Mouse (Mus musculus): ENCODE measurements at regions not wholly inside any gene's neighbourhood (a gene's known extent, or its start where the extent isn't known, plus 50 kb on each side); places are given as distances from the start of the nearest gene placed in this dataset.
A peak's percentile ranks its signal among the peaks of the same experiment; 100 is the strongest.
"Not testable (repeated sequence)": the region's sequence is repeated elsewhere in the genome, so short reads cannot be mapped to it uniquely, and the experiment has no call there.

DNA sequence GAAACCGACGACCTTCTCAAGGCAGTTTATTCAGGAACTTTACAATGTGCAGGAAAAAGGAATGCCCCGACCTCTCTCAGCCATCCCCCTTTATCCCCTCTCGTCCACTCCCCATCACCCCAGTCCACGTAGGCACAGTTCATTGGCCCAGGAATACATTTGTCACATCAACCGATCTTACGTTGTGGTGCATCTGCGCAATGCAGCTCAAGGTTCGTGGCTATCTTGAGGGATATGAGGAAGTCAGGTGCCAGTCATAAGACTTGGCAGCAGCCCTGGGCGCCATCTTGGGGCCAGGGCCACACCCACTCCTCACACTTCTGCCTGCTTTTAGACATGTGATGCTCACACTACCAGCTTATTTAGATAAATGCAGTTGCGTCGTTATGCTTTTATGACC, 106.8 kb upstream of the Arid1b start:
- not testable (repeated sequence) for DNase-seq

DNA sequence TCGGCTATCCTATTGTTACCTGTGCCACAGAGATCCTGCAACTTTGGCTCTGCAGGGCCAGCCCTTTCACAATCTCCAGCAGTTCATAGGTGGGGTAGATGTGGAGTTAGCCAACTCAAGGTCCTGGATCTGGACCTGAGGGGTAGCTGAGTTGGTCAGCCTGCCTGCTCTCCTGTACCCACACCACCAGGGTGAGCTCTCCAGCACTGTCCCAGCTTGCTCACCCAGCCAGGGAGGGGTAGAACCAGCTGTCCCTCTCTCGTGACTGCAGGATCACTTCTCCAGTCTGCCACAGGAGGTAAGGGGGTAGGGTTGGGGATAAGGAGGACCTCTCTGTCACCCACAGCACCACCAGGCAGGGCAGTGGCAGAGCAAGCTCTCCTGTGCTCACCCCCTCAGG, 104.6 kb upstream of the Arid1b start:
- DNase-seq = no peak

DNA sequence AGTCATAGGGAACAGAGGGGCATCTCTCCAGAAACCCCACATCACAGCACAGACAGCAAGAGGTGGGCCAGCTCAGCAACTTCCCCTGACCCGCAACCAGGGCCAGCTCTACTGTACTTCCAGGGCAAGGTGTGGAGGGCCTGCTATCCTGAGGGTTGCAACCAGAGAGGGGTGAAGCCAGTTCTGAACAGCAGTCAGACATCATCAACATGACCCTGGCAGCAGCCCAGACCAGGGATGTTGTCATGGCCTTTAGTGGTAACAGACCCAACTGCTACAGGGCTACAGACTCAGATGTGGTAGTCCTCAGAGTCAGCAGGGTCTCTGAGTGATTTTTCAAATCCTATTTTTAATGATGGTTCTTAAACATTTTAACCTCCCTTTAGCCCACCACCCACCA, 104.0 kb upstream of the Arid1b start:
- no peak for DNase-seq

DNA sequence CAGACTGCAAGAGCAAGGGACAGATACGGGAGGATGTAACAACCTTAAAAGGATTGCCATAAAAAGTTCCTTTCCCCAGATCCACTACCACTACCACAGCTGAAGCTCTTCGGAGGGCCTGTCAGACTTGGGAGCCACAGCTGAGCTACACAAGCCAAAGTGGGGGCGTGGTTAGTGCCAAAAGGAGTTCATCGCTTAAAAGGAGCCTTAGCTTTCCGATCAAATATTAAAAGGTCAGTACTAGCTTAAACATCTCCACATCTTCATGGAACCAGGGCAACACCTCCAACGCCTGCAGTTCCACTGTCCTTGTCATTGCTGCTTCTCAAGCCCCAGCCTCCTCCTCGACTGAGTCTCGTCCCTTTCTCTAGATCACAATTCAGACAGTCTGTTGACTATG, 102.6 kb upstream of the Arid1b start:
- DNase-seq = no peak

DNA sequence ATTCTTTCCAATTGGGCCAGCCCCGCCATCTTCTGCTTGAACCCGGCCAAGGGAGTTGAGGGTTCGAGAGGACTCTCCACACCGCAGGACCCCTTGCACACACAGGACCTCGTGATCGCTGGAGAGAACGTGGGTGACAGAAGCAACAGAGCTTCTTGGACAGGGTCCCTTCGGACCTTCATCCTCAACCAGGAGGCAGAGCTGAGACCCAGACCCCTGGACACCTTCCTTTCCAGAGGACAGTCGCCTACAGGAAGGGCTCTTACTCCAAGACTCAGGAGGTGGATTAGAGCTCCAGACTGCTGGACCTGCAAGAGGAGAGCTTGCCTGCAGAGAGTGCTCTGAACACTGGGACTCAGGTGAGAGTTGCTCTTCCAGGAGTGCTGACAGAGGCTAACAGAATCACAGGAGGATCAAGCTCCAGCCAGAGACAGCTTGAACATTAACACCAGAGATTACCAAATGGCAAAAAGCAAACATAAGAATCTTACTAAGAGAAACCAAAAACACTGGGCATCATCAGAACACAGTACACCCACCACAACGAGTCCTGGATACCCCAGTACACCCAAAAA, 99.3 kb upstream of the Arid1b start:
- not testable (repeated sequence) for DNase-seq

DNA sequence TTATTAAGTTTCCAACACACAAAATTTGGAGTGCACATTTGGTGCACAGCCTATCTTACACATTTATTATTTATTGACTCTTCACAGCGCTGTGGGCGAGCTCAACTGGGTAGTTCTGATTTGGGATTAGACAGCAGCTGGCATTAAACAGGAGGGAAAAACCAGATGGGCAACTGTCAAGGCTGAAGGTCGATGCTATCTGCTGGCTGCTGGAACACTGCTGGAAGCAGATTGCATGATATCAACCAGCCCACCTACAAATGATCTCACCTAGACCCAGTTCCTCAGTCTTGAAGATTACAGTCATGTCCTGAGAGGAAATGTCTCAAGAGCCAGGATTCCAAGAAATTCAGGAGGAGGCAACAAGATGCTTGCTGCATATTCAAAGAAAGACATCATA, 91.0 kb upstream of the Arid1b start:
- DNase-seq = no peak

DNA sequence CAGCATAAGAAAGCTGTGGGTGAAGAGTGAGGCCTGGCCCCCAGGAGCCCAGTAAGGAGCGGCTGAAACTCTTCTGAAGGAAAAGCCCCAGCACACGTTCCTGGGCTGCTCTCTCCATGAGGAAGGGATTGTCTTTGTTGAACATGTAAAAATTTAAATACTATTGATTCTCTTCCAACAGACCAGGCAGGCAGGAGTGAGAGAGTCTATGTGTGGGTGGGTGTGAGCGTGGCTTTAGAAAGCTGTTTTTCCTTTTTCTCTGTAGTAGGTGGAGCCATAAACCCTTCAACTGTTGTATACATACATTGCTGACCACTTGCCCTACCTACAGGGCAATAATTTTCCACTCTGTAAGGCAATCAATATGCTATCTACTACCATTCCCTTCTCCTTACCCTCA, 87.6 kb upstream of the Arid1b start:
- DNase-seq = no peak

DNA sequence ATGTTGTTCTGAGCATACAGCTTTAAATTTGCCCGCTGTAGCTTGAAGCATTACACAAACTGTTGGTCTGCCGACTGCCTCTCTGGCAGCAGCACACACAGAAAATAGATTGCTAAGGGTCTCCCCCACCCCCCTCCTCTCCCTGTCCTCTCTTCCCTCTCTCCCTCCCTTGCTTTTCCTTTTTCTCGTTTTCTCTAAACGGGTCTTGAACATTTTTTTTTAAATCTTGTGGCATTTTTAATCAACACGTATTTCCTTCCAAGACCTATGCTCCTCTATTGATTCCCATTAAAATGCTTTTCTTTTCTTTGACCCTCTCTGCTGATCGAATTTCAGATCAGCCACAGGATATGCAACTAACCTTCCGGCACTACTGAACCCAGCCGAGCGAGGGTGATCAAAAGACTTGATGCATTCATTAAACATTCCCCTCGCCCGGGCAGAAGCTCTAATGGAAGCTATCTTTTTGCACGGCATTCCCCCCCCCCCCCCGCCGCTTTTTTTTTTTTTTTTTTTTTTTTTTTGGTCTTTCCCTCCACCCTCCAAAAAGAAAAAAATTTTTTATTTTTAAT, 86.9 kb upstream of the Arid1b start:
- DNase-seq = peak; percentile 24 to 43

DNA sequence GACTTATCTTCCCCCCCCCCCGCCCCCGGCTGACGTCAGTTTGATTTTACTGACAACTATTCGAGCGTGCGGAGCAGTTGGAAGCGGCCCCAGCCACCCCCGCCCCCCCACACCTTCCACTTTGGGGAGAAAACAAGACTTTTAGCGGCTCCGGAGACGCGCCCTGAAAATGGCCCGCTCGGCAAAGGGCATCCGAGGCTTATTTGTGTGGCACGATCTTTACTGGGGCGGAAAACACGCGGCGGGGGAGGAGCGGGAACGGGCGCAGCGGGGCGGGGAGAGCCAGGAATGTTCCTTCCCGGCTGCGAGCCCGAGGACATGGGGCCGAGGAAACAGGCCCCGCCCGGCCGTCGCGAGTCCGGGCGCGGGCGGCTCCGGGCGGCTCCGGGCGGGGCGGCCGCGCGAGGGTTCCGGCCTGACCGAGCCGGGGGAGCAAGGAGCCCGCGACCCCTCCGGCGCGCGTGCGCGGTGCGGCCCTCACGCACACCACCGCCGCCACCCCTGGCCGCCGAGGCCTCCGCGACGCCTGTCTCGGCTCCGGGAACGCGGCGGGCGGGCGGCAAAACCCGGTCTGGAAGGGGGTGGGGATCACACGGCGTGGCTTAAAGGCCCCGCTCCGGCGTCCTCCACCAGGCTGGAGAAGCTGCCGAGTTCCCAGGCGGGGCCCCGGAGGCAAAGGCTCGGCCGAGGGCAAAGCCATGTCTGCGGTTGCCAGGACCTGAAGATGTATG, 86.1 kb upstream of the Arid1b start:
- peak; percentile 92 to 95 for DNase-seq

DNA sequence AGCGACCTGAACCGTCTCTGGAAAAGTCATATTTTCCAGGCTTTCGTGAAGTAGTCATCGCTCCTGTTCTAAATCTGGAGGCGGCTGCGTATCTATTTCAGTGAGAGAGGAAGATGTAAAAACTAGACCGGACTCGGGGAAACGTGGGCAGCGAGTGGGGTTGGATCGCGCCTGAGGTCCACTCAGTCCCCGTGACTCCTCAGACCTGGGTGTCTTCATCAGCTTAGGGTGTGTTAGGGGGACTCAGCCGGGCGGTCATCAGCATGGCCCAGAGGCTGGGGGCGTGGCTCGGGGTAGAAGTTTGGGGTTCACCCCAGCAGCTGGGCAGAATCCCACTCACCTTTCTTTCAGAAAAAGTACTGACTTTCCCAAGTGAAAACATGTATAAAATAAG, 85.6 kb upstream of the Arid1b start:
- DNase-seq = no peak

DNA sequence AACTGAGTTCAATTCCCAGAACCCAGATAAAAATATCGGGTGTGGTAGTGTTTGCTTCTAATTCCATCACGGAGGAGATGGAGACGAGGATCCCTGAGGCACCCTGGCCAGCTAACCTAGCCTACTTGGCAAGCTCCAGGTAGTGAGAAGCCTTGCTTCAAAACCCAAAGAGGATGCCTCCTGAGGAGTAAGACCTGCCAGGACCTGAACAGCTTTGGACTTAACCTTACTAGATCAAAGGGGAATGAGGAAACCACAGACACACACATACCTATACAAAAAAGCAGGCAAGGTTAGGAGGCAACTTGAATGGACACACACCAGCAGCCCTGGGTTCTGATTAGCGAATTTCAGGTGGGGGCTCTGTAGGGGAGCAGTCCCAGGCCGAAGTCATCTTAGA, 84.0 kb upstream of the Arid1b start:
- no peak for DNase-seq

DNA sequence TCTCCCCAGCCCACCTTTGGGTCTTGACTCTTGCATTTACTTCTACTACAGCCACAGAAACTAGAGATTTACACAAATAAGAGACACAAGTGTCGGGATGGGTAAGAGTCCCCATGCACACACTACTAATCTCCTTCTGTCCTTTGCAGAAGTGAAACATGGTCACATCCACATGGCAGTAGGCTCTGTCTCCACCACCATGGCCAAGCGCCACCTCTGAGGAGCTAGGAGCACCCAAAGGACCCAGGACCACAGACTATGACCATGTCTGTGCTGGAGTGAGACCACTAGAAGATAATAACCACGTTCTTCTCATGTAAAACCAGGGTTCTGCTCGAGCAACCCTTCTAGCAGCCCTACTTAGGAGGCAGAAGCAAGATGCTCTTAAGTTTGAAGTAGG, 81.1 kb upstream of the Arid1b start:
- no peak for DNase-seq

DNA sequence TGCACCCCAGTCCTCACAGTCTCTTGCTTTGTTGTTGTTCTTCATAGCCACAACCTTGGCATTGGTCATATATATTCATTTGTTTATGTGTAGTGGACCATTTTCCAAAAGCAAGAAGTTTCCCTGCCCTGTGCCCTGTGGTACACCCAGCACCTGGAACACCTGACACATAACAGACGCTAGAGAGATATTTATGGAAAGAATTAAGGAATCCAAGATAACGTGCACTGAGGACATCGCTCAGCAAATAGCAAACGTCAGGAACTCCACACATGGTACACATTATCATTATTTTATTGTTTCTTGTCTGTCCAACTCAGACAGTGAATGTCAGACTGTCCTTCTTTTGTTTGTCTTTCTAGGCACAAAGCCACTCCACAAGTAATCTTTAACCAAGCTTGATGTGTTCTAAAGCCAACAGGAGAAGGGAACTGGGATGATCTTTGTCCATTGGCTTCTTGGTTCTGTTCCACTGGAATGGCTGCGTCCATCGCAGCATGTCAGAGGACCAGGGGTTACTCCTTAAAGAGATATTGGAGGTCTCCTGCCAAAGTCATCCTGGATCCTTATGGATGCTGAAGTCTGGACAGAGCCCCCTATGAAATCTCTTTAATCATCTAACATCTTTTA, 74.2 kb upstream of the Arid1b start:
- DNase-seq = no peak

DNA sequence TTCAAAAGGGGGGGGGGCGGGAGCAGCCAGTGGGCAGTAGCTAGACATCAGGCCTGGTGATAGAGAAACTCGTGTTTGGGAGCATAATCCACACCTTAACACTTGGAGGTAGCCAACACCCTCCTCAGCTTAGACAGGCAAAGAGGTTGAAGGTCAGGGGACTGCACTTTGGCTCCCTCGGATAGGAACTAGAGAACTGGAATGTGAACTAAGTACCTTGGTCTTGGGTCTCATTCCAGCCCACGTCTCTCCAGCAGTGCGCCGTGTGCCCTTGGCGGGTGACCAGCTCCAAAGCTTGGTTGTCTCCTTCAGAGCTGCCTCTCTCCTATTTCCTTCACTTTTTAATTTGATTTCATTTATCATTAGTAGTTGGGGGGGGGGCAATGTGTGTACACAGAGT, 73.0 kb upstream of the Arid1b start:
- DNase-seq = no peak

DNA sequence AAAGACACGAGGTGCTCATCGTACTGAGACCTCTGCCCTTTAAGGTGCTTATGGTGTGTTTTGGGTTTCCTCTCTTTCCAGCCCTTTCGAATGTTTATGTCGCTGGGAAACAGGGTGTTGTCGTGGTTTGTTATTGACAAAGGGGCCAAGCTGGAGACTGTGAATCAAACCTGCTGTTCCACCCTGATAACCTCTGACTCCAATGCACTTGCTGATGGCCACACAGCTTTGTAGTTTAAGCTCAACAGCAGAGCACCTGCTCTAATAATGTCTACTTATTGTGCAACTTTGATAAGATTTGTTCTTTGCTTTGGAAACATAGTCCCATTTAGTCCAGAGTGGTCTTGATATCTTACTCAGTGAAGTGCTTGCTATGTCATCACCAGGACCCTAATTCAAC, 65.5 kb upstream of the Arid1b start:
- DNase-seq = peak in 1 of 2 experiments; percentile 10

DNA sequence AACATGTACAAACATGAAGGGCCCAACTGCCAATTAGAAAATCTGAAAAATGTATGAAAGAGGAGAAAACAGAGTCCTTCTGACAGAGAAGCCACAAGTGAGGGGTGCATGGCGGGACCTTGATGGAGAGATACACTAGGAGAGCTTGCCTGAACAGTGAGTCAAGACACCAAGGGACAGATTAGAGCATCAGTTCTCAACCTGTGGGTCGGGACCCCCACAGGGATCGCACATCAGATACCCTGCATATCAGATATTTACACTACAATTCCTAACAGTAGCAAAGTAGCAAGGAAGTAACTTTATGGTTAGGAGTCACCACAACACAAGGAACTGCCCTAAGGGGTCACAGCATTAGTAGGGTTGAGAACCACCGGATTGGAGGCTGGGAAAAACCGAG, 58.9 kb upstream of the Arid1b start:
- DNase-seq = no peak

DNA sequence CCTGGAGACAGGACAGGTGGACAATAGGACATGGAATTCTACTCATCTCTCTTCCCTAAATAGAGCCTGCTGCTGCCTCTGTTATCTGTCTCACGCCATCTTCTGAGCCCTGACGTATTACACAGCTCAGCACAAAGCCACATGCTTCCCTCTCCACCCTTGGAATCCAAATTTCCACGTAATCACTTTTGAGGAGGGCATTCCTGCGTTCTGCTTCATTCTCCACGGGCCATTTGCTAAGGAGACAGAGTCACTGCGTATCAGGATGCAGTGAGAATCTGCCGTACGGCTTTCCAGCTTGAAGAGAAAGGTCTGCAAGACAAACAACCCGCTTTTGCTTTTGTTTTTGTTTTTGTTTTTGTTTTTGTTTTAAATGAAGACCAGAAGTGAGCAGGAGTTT, 53.5 kb upstream of the Arid1b start:
- DNase-seq = peak in 1 of 2 experiments; percentile 15

DNA sequence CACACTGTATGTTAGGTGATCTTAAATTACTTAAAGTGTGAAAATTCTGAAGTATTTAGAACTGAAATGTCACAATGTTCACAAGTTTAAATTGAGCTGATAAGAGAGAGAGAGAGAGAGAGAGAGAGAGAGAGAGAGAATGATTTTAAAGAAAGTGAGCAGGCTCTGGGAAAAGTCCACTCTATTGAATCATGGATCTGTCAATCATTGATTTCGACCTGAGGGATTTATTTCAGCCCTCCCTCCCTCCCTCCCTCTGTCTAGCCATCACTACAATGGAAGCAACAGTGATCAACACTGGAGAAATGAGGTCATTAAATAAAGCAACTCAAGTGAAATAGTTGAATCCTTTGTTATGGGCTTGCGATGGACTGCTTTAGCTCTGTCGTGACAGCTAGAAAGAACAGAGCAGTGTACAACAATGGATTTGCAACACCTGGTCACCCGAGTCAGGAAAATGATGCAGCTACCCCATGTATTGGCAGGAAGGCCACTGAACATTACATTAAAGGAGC, 52.8 kb upstream of the Arid1b start:
- no peak for DNase-seq

DNA sequence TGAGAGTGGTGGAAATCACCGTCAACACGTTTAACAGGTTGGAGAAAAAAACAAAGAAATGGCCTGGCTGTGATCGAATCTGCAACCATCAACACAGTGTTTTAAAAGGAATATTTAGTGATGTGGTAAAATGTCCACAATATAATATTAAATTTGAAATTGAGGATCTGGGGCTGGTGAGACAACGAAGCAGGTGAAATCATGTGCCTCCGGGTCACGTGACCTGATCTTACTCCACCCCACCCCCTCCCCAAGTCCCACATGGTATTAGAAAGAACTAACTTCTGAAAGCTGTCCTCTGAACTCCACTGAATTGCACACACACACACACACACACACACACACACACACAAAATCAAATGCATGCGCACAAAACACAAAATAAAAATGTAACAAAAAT, 51.3 kb upstream of the Arid1b start:
- DNase-seq = no peak

Data from lung, adult 18-20 months (tissue).